Comparison of ENCODE assay signal across 9 mouse cellular contexts in genomic region chr19:36919466-36919865, GRCm38 (mm10). TPM values are rescaled to one million over a fixed set of nuclear protein-coding genes. Genes with fewer than 3 reads are reported as not detected.
A peak's percentile ranks its signal among the peaks of the same experiment; 100 is the strongest.
DNase-seq lines count a peak whose midpoint lies in the region; ATAC-seq and TF ChIP-seq lines count a peak whose summit lies in the region.
"Had no signal": no experiment of that assay in that cellular context is flagged by ENCODE, and none has a peak within 500 bp of the region (broad histone marks: within the 10 kb centered on the region; RNA-seq: fewer than 3 reads in every experiment).

Gene Fgfbp3 (minus strand): TSS chr19:36919615.

- no peaks in the 10 kb centered on the region for H3K4me1 ChIP-seq in hindbrain, postnatal 0 days (ENCODE audit: insufficient read depth, low read length)
- peaks cover 24% of the 10 kb centered on the region for H3K4me1 ChIP-seq in midbrain, embryonic 13.5 days (replicated peaks)

- intact Hi-C loops in gastrocnemius, adult 2 months (cut with DNase I), result loop anchor here (2.0 kb wide), 1 partner anchor 103 kb away; no protein-coding TSS in a partner anchor
- intact Hi-C loops in gastrocnemius, postnatal 14 days (cut with DNase I; ENCODE audit: low total_unique reads), result loop anchor here (5.0 kb wide), 1 partner anchor 102 kb away; no protein-coding TSS in a partner anchor

- peak within 1 kb of the TSS; percentile 92 for H3K4me2 ChIP-seq in hindbrain, postnatal 0 days (ENCODE audit: low read depth, low read length)
- peak within 1 kb of the TSS; percentile 80 for H3K4me2 ChIP-seq in midbrain, embryonic 13.5 days (replicated peaks)

- DNase-seq in gastrocnemius, adult 2 months, result no peak
- no peak for DNase-seq in gastrocnemius, postnatal 14 days
- peak; percentile 15 for DNase-seq in thymus, postnatal 25 days
- DNase-seq in thymus, postnatal 0 days (ENCODE audit: low spot score), result no peak
- peak; percentile 25 for DNase-seq in hindbrain, postnatal 0 days (ENCODE audit: low spot score)
- no peak for DNase-seq in gastrocnemius, adult 18-20 months (ENCODE audit: low spot score)
- DNase-seq in spleen, adult 12 weeks (ENCODE audit: low spot score), result no peak

- peak within 1 kb of the TSS; percentile 91 for H3K27ac ChIP-seq in gastrocnemius, adult 2 months
- peak within 1 kb of the TSS; percentile 91 for H3K27ac ChIP-seq in hindbrain, postnatal 0 days
- H3K27ac ChIP-seq in midbrain, embryonic 13.5 days, result peak within 1 kb of the TSS; percentile 96

- peak within 1 kb of the TSS; percentile 97 for H3K4me3 ChIP-seq in gastrocnemius, adult 2 months
- H3K4me3 ChIP-seq in hindbrain, postnatal 0 days (ENCODE audit: low read length), result peak within 1 kb of the TSS; percentile 73
- H3K4me3 ChIP-seq in midbrain, embryonic 13.5 days (replicated peaks), result peak within 1 kb of the TSS; percentile 86

- H3K9ac ChIP-seq in hindbrain, postnatal 0 days (replicated peaks; ENCODE audit: low read length), result peak within 1 kb of the TSS; percentile 84
- peak within 1 kb of the TSS; percentile 93 for H3K9ac ChIP-seq in midbrain, embryonic 13.5 days (replicated peaks)

- 4% methylated on average over 12 of the region's 12 CpGs for WGBS in hindbrain, postnatal 0 days
- 3% methylated on average over 12 of the region's 12 CpGs for WGBS in midbrain, embryonic 13.5 days

- no peaks in the 10 kb centered on the region for H3K27me3 ChIP-seq in hindbrain, postnatal 0 days (ENCODE audit: insufficient read depth, low read length)
- H3K27me3 ChIP-seq in midbrain, embryonic 13.5 days, result peaks cover 3% of the 10 kb centered on the region; the same call in 1 of the 2 replicates
- H3K27me3 ChIP-seq: Patski had no signal

- no peak for TF ChIP-seq CTCF in gastrocnemius, adult 2 months (IDR thresholded peaks at IDR 0.05)
- no peak for TF ChIP-seq CTCF in hindbrain, postnatal 0 days (IDR thresholded peaks at IDR 0.05; ENCODE audit: low read depth)

- no peaks in the 10 kb centered on the region for H3K36me3 ChIP-seq in hindbrain, postnatal 0 days (ENCODE audit: insufficient read depth, low read length)
- no peaks in the 10 kb centered on the region for H3K36me3 ChIP-seq in midbrain, embryonic 13.5 days

- H3K9me3 ChIP-seq in hindbrain, postnatal 0 days (ENCODE audit: low read length), result no peaks in the 10 kb centered on the region
- H3K9me3 ChIP-seq in midbrain, embryonic 13.5 days, result no peaks in the 10 kb centered on the region

- ATAC-seq in hindbrain, postnatal 0 days, result no peak
- ATAC-seq in midbrain, embryonic 13.5 days, result peak; percentile 32; the same call in 1 of the 2 replicates

RNA-seq across cellular contexts. Expression of gene Fgfbp3, which starts in this region (rescaled TPM):
- 1 to 10 TPM; 1.3 to 2.3 TPM for total RNA-seq in gastrocnemius, adult 2 months (2021)
- total RNA-seq in gastrocnemius, postnatal 14 days (2021), result 1 to 10 TPM; 1.2 to 2.9 TPM
- 5.2 and 6.5 TPM in 2 replicates for polyA plus RNA-seq in thymus, postnatal 0 days (2015; fragmentation: Nextera tagmentation; extraction: Ambion mirVana)
- 19.8 and 34.5 TPM in 2 replicates for total RNA-seq in hindbrain, postnatal 0 days (2014; rRNA removed)
- polyA plus RNA-seq in hindbrain, postnatal 0 days (2015; fragmentation: Nextera tagmentation; extraction: Ambion mirVana), result 26.4 and 27.7 TPM in 2 replicates
- polyA plus RNA-seq in midbrain, embryonic 13.5 days (2015; fragmentation: Nextera tagmentation; extraction: Ambion mirVana), result 45.5 and 47.5 TPM in 2 replicates
- 1 to 10 TPM; 1.7 to 2.8 TPM for total RNA-seq in gastrocnemius, adult 18-20 months (2021)

Comparison
In these comparisons a context has a peak if more than half of its experiments do, and no peak if none do; other contexts are left out.
1. DNase-seq: peak in thymus, postnatal 25 days (single experiment) and hindbrain, postnatal 0 days (single experiment); none in gastrocnemius, adult 2 months (single experiment), gastrocnemius, postnatal 14 days (single experiment), thymus, postnatal 0 days (single experiment), gastrocnemius, adult 18-20 months (single experiment) and spleen, adult 12 weeks (single experiment).
2. Peak in every context shown above with its lines, with median percentiles within 50 percentile points of each other: H3K27ac ChIP-seq and H3K4me3 ChIP-seq.